Mouse (Mus musculus) adrenal gland, adult (tissue): ENCODE measurements at regions not wholly inside any gene's neighbourhood (a gene's known extent, or its start where the extent isn't known, plus 50 kb on each side); places are given as distances from the start of the nearest gene placed in this dataset.

Experiments used
- DNase-seq, 2 experiments: peaks; one replicate each; pipeline ENCODE4 v3.0.0; 2022 to 2023; ENCODE audit warnings: low spot score in 1 of 2; ENCODE audit not compliant: inconsistent age in 2 of 2

DNA sequence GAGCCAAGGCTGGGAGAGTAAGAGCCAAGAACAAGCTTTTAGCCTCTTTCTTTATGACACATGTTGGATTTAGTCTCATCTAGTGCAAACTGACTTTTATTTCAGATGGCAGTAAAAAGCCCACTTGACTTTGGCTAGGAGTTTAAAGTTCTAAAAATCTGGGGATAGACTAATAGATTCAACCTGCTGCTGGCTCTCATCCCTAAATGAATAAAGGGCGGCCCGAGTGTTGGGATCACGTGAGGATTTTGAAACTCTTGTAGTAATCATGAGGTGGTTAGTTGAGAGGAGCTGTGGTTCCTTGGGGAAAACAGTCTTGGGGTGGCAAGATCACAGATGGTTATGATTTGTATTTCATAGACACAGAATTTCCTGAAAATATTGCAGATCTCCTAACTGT lies 975.9 kb downstream of the Robo2 start:
- DNase-seq = no peak

GRCm38 (mm10) chr16:73424851-73425250 lies 986.8 kb downstream of the Robo2 start:
- peak in 1 of 2 experiments; percentile 26 for DNase-seq

GRCm38 (mm10) chr16:73424311-73424710 lies 987.3 kb downstream of the Robo2 start:
- DNase-seq = no peak

DNA sequence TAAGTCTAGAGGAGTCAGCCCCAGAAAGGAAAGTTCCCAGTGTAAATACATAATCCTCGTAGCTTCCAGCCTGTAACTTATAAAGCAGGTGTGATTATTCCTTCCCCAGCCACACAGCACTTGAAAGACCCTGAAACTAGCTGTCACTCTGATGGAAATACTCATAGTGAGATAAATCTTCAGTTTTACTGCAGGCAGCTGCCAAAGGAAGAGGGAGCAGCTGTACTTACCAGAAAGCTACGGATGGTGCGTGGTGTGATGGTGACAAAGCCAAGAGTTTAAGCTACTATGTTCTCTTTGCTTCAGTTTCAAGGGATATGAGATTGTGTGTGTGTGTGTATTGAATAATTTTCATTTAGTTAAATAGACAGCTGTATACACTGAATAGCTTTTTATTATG lies 1007.1 kb downstream of the Robo2 start:
- no peak for DNase-seq

- no peak for DNase-seq
Measured at GRCm38 (mm10) chr16:73404099-73404498, 1007.5 kb downstream of the Robo2 start.

DNA sequence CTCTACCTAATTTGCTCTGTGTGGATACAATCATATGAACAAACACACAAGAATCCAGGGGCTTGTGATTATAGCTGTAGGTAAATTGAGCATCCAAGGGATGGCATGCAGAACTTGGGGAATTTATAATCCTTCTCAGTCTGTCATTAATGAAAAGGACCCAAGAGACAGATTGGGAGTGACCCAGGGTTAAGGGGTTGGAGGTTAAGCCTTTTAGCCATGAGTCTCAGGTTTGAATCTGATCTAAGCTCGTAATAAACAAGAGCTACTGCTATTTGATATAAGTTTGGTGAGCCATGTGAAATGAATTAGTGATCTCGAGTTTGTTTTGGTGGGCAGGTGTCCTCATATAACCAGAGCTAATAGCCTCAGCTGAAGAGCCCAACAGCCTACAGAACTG lies 1032.6 kb downstream of the Robo2 start:
- no peak for DNase-seq

- DNase-seq = no peak
Measured at GRCm38 (mm10) chr16:73374608-73375165, 1036.9 kb downstream of the Robo2 start.

- no peak for DNase-seq
Measured at GRCm38 (mm10) chr16:73368607-73369233, 1042.9 kb downstream of the Robo2 start.

GRCm38 (mm10) chr16:73367926-73368325 lies 1043.7 kb downstream of the Robo2 start:
- no peak for DNase-seq

DNA sequence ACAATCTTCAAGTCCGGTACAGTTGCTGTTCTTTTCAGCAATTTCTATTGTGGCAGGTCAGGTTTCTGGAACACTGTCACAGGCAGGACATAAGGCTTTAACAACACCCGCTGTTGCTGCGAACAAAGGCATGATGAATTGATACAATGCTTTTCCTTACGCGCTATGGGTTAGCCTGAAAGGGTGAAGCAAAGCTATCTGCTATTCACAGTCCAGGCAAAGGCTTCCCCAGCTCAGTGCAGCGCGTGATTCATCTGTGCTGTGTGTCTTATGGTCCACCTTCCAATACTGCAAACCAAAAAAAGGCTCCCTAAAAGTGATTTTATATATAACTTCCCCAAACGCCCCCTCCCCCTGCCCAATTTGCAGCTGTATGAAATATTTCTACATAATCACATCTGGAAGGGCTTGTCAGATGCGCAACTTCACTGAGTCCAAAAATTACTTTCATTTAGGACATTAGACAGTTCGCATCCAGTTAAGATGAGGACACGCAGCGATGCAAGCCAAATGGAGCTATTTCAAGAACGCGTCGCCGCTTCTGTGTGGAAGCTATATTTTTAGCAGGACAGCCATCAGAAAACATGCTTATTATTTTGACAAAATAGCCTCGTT lies 1044.3 kb downstream of the Robo2 start:
- DNase-seq = no peak

- DNase-seq = peak in 1 of 2 experiments; percentile 22
Measured at GRCm38 (mm10) chr16:73350698-73351097, 1042.6 kb downstream of the Robo1 start.

- DNase-seq = no peak
Measured at GRCm38 (mm10) chr16:73343941-73344340, 1035.8 kb downstream of the Robo1 start.

- no peak for DNase-seq
Measured at GRCm38 (mm10) chr16:73343531-73343930, 1035.4 kb downstream of the Robo1 start.

- DNase-seq = no peak
Measured at GRCm38 (mm10) chr16:73317644-73318043, 1009.5 kb downstream of the Robo1 start.

GRCm38 (mm10) chr16:73310096-73310495 lies 1002.0 kb downstream of the Robo1 start:
- no peak for DNase-seq

- DNase-seq = peak in 1 of 2 experiments; percentile 27
Measured at GRCm38 (mm10) chr16:73279951-73280350, 971.8 kb downstream of the Robo1 start.

GRCm38 (mm10) chr16:73259691-73260090 lies 951.6 kb downstream of the Robo1 start:
- DNase-seq = no peak

DNA sequence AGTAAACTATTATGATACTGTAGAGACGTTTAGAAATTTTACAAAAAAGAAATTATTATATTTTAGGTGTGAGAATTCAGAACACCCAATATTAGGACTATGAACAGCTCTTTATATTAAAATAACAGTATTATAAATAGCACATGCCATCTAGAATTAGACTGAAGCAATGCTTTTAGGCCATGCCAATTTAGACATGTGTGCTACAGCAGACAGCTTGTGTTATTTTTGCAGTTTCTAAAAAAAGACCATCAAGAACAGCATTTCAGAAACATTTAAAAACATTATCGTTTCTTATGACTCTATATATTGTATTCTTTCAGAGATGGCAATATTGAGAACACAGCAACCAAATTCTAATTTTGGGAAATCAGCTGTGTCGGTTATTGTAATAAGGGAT lies 951.2 kb downstream of the Robo1 start:
- DNase-seq = no peak

DNA sequence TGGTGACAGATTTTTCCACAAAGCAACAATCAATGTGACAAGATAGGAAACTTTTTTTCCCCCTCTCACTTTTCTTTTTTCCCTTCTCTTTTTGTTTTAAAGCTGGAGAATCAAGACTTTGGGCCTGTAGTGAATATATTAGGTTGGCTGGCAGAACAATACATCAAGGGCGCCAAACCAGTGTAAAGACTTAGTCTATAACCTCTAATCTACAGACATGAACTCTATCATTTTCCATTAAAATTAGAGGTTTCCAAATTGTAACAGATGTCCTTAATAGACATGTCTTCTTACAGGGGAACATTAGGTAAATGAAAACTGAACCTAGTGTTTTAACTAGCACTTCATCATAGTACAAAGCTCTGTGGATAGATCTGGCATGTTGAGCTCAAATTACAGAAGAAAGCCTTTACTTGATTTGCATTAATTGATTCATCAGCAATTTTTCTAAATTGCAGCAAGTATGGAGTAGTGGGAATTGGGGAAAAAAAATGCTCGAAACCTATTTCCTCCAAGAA lies 937.0 kb downstream of the Robo1 start:
- no peak for DNase-seq

DNA sequence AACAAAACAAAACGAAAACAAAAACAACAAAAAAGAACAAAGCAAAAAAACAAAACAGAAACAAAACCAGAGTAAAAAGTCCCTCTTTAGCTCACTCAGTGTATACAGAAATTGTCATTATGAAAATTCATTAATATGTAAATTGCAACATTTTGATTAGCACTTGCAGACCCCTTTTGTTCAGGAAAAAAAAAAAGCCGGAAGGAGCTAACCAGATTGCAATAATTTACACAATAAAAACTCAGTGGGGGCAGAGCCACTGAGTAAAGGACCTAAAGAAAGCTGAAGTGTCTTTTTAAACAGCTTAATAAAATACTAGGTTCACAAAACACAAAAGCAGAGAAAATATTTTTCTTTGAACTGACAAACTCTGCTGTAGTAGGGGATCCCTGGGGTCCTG lies 922.5 kb downstream of the Robo1 start:
- DNase-seq = no peak

DNA sequence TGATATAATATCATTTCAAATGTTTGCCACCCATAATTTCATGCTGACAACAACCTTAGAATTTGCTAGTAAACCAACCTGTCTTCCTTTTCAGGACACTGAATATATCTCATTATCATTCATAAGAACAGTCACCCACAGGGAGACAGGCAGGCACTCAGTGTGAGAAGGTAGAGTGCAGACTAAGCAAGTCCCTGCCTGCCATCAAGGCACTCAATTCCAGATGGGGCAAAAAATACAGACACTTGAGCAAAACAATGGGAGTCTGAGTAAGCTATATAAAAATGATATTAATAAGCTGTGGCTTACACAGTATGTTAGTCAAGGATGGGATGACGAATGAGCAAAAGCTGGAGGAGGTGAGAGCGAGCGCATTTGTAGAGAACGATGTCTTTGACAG lies 909.4 kb downstream of the Robo1 start:
- DNase-seq = no peak

GRCm38 (mm10) chr16:73203542-73203941 lies 895.4 kb downstream of the Robo1 start:
- no peak for DNase-seq
